Mouse (Mus musculus): ENCODE results near the gene Fgf7.

Fgf7 gene

DNA sequence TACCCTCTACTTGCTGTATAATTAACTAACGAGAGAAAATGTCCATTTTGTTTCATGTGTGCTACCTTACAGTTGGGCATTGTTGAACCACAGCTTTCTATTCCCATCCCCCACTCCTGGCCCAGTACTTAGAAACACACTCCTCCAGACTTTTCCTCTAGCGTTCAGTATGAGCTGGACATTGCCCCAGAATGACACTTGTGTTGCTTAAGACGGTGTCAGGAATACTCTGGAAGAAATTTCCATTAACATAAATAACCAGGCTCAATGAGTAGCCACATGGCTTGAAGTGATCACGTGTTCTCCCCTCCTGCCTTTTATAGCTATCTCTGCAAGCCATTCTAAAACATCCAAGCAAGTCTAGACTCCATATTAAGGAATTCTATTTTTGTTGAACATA, 26.1 kb downstream of the Fgf7 start:
- DNase-seq (ENCODE audit: low read depth, low spot score), result no peak

DNA sequence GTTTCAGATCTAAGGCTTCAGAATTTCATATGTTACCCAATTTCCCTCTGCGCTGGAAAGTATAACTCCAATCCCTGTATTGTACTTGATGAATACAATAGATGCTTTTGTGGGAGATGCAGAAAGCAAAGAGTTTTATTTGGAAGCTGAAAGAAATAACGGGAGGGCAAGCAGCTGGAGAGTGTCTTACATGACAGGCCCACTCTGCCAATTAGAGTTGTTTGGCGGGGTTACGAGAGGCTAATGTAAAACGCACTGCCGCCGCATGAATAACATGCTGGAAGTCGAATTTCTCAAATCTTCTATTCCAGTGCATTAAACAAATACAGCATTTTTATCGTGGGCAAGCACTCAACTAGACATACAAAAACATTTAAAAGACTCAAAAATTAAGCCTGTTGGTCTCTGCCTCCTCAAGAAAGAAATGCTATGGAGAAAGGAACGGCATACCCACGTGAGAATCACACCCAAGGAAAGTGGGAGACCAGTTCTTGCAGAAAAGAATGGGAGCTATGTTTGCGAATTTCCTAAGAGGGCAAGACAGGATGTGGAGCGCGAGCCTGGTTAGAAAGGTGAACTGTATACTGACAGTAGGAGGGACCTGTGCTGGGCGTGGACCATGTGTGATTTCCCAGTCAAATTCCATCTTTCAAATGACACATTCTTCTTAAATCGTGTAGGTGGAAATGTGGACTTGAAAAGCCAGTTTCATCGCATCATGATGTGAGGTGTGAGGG, 26.7 kb downstream of the Fgf7 start:
- no peak for DNase-seq (ENCODE audit: low read depth, low spot score)

DNA sequence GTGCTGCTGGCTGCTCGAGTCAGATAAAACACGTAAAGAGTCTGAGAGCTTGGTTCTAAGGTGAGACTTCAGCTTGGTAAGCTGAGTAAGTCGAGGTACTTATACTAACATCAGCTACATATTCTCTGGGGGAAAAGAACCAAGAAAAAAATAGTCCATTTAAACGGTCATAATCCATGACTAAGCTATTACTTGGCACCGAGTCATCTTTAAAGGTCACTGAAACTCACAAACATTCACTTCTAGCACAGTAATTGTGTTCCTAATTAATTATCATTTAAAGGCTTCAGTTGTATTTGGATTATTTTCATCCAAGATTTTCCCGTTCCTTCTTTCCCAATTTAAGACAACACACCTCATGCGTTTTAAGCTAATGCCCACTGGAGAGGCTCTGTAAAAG, 28.4 kb downstream of the Fgf7 start:
- DNase-seq (ENCODE audit: low read depth, low spot score), result no peak

DNA sequence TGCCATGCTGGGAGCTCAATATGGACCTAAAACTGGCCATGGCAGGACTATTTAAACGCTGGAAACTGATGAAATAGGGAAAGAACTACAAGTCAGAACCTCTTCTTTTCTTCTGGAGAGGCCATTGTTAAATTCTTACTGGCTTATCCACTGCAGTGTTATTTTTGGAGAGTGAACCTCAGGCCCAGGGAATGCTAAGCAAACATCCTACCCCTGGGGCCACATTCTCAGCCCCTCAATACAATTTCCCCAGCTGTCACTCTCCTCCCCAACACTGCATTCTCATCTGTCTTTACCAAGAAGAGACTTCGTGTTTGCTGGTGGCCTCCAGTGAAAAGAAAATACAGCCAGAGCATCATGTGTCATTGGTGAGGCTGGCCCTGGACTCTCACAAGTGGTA, 30.4 kb downstream of the Fgf7 start:
- DNase-seq (ENCODE audit: low read depth, low spot score), result no peak

DNA sequence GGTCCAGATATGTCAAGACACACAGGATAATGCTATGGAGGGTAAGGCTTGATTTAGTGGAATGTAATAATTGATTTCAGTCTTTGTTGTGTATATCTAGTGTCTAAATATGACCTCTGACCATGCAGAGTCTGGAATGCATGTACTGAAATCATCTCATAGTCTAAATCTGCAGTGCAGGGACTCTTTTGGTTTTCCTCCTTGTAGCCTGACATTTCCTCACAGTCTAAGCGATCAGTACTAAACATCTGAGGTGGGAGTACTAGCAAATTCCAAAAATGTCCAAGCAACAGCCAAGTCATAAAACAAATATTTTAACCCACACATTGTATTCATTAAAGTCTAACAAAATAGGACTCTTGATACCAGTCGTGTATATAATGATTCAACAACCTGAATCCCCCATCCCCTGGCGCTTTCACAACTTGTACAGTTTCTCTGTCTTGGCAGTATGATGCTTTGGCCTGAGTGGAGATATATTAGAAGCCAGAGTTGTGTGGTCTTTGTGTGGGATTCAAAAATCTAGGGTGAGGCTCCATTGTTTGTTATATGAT, 30.9 kb downstream of the Fgf7 start:
- DNase-seq (ENCODE audit: low read depth, low spot score), result no peak

DNA sequence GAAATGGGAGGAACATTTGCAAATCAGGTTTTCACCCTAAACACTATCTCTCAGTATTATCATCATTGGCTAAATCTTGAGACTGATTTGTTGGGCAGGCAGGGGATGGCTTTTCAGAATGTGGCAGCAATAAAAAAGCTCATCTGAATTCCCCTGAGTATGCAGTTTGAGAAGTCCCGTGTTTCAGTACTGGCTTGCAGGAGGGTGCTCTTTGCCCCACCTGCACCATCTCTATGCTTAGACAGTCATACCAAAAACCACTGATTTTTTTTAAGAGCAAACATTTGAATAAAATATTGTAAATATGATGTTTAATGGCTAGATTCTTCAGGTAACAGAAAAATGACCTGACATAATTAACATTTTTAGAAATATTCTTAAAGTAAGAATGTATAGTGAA, 35.3 kb downstream of the Fgf7 start:
- no peak for DNase-seq (ENCODE audit: low read depth, low spot score)

DNA sequence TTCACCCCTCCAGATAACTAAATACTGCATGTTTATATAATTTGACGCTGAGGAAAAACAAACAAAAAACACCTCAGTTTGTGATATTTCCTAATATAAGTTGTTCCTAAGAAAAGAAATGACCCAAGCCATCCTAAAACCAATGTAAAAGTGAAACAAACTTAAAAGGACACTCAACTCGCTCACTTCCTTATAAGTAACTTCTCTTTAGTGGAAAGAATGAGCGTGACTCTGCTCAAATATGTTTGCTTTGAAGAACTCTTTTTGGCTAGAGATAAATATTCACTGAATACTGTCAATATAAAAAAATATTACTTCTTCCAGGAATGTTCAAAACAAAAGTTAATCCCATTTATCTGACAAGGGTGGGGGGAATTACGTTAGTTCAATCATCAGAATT, 39.3 kb downstream of the Fgf7 start:
- no peak for DNase-seq (ENCODE audit: low read depth, low spot score)

DNA sequence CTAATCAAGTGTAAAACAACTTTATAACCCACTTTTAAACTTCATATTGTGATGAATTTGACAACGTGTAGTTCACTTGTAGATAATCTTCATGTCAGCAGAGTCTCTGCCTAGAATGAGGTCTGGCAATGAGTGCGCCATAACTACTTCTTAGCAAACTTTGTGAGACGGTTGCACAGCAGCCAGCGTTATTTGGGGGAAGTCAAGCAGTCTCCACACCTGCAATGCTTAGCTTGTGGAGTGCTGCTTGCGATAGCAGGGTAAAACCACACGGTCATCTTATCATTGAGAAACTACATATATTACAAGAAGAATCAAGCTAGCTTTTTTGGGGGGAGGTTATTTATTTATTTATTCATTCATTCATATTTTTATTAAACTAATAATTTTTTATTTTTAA, 42.0 kb downstream of the Fgf7 start:
- no peak for DNase-seq (ENCODE audit: low read depth, low spot score)

DNA sequence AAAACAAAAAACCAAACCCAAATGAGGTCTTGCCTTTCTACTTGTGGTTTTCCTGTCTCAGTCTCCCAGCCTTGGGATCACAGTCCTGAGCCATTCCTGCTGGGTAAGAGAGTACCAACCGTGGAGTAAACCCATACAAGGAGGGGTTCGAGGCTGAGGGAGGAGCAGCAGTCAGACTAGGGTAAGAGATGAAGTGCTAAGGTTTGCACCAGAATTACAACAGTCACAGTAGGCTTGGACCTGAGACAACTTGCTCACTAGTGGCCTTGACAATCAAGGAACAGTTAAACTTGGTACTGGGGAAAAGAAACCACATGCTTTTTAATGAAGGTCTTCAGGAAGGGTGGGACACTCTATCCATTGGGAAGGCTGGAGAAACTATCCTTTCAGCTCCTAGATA, 44.6 kb downstream of the Fgf7 start:
- DNase-seq (ENCODE audit: low read depth, low spot score), result no peak

DNA sequence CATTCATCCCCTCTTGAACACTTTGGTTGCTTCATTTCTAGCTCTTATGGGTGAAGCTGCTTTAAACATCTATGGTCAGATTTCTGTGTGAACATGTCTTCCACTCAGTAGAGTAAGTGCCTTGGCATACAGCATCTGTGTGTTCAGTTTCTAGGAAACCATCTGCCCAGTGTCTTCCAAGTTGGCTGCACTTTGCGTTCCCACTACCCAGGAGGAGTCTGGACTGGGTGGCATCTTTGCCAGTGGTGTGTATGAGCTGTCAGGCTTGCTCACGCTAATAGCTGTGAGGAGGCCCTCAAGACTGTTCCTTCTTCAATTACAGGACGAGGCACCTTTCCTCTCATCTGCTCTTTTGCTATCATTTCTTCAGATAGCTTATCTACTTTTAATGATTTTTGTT, 49.9 kb downstream of the Fgf7 start:
- no peak for DNase-seq (ENCODE audit: low read depth, low spot score)

DNA sequence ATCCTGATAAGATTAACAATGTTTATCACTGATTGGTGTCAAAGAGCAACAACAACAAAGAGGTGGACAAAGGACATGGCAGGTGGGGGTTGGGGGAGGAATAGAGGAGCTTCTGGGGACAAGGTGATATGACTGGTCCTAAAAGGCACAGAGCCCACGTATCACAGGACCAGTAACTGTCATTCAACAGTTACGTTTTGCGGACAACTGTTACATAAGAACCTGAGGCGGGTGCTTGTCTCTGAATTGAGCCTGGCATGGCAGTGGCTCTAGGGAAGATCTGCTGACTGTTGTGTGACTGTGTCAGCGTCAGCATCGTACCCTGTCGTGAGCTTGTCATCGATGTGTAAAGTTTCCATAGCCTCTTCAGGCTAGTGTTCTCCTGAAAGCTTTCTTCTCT, 51.7 kb downstream of the Fgf7 start:
- no peak for DNase-seq (ENCODE audit: low read depth, low spot score)

DNA sequence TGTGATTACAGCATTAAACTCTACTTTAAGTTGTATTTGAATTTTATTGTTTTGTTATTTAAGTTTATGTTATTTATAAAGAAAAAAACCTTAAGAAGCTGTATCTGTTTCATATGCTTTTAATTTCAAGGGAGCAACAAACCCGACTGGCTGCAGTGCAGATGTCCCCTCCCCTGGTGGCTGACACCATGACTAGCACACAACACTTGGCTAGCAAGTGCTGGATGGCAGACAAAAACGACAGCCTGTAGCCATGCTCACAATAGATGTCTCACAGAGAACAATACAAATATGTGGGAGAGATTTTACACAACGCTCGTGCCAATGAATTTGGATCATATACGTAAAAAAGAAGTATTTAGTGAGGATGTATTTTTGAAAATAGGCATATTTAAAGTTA, 56.0 kb downstream of the Fgf7 start:
- DNase-seq (ENCODE audit: low read depth, low spot score), result no peak

DNA sequence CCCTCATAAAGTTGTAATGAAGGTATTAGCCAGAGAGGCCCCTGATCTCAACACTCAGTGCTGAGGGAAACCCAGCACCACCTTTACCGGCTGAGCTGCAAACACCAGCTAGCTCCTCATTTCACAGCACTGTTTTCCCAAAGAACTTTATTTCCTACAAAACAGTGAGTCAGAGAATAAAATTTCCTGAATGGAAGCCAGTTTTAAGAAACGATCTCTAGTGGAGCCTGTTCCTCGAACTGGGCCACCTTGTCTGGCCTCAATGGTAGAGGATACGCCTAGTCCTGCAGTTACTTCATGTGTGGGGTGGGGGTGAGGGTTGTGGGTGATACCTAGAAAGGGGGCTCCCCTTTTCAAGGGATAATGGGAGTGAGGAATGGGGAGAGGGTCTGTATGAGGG, 60.2 kb downstream of the Fgf7 start:
- DNase-seq (ENCODE audit: low read depth, low spot score), result no peak
